Mouse (Mus musculus): ENCODE measurements at regions not wholly inside any gene's neighbourhood (a gene's known extent, or its start where the extent isn't known, plus 50 kb on each side); places are given as distances from the start of the nearest gene placed in this dataset.

- no peak for TF ChIP-seq GATA1 (IDR thresholded peaks at IDR 0.05; ENCODE audit: low read depth, low read length)
- TF ChIP-seq USF1 (IDR thresholded peaks at IDR 0.05; ENCODE audit: low read depth, low read length) = no peak
- no peak for TF ChIP-seq CTCF (IDR thresholded peaks at IDR 0.05 in 2 of 3, conservative IDR thresholded peaks at IDR 0.05 in 1 of 3; ENCODE audit: control insufficient read depth in 1 of 3, insufficient read depth in 1 of 3, low read depth in 2 of 3, low read length in 3 of 3, poor library complexity in 1 of 3, severe bottlenecking in 1 of 3)
- no peak for TF ChIP-seq POLR2AphosphoS2 (IDR thresholded peaks at IDR 0.05; ENCODE audit: low read length)
- no peak for TF ChIP-seq POLR2A (IDR thresholded peaks at IDR 0.05; ENCODE audit: control insufficient read depth in 1 of 2, insufficient read depth in 1 of 2, low read depth in 1 of 2, low read length in 2 of 2, poor library complexity in 1 of 2)
- no peak for TF ChIP-seq NRF1 (IDR thresholded peaks at IDR 0.05; ENCODE audit: insufficient read depth, low read depth, low read length, poor library complexity, severe bottlenecking)
- no peak for TF ChIP-seq TBP (IDR thresholded peaks at IDR 0.05; ENCODE audit: low read depth, low read length)
- TF ChIP-seq EP300 (IDR thresholded peaks at IDR 0.05; ENCODE audit: low read depth in 1 of 2, low read length in 2 of 2) = no peak
- TF ChIP-seq POLR2AphosphoS5 (IDR thresholded peaks at IDR 0.05; ENCODE audit: borderline replicate concordance, low read depth, low read length) = no peak
- TF ChIP-seq GABPA (IDR thresholded peaks at IDR 0.05; ENCODE audit: low read depth, low read length) = no peak
- TF ChIP-seq MYC (IDR thresholded peaks at IDR 0.05; ENCODE audit: low read depth, low read length) = no peak
Measured at GRCm38 (mm10) chr13:34416603-34417002, 71.6 kb upstream of the Slc22a23 start.
